Mouse (Mus musculus): ENCODE results near the gene Cd300e.
"Not testable (repeated sequence)": the region's sequence is repeated elsewhere in the genome, so short reads cannot be mapped to it uniquely, and the experiment has no call there.

The Cd300e gene

DNA sequence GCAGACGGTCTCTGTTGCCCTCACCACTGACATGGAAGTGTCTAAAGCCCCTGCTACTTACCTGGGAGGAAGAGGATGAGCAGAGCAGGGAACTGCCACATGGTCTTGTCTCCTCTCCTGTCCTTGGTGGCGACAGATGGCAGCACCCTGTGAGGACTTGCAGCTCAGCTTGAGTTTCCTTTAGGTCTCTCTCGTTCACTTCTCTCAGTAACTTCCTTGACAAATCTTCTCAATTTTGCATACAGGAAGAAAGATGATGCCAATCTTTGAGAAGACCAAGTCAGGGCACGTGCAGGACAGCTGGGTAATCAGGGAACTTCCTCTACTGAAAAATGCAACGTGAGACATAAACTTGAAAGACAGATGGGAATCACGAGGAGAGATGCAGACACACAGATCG lies 45.9 kb downstream of the Cd300e start, which contains the start of gene Cd300ld2:
TSS of gene Cd300ld2 (minus strand) at position 101 of the 400 bp plus-strand sequence.
- DNase-seq (ENCODE audit: extremely low read depth, insufficient read length, low spot score), result not testable (repeated sequence)

DNA sequence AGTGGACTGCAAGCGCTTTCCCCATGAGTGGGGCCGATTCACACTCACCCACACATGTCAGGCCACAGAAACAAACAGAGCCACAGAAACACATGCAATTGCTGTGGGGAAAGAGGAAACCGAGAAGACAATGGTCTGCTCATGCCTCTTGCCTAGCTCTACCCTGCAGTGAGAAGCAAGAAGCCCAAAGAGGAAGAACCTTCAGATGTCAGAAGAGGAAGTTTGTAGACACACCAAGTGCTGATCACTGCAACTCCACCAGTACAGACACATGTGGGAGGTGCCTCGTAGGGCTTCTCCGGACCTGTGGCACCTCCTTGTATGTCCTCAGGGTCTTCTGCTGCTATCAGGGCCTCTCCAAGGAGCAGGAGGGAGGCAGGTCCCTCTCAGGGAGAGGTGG lies 57.9 kb downstream of the Cd300e start:
- DNase-seq (ENCODE audit: extremely low read depth, insufficient read length, low spot score), result no peak
